Mouse (Mus musculus) kidney, embryonic 14.5 days (tissue): ENCODE measurements around the gene Cyp4a32. TPM values are rescaled to one million over a fixed set of nuclear protein-coding genes. Genes with fewer than 3 reads are reported as not detected.
"Not testable (repeated sequence)": the region's sequence is repeated elsewhere in the genome, so short reads cannot be mapped to it uniquely, and the experiment has no call there.

Source experiments
- ATAC-seq: fragments of 200-750 bp; cut with Nextera tagmentation; 2 replicates; pipeline ENCODE4 v1.8.0; 2017; ENCODE audit warnings: moderate number of reproducible peaks, mild to moderate bottlenecking, moderate TSS enrichment, moderate library complexity; ENCODE audit not compliant: low FRiP score, low TSS enrichment
- H3K27ac ChIP-seq: fragments of 300-500 bp; sonication (generic); 2 replicates; pipeline ENCODE4 v1.5.1; 2014; ENCODE audit warnings: low read depth, mild to moderate bottlenecking, low read length, moderate library complexity, mixed read lengths
- H3K27me3 ChIP-seq: fragments of 300-500 bp; sonication (generic); 2 replicates; pipeline ENCODE4 v1.6.1; 2014; ENCODE audit warnings: mild to moderate bottlenecking, low read length; ENCODE audit not compliant: control insufficient read depth, insufficient read depth
- H3K36me3 ChIP-seq: fragments of 300-500 bp; sonication (generic); 2 replicates; pipeline ENCODE4 v1.6.1; 2014; ENCODE audit warnings: low read length, mixed read lengths; ENCODE audit not compliant: control insufficient read depth, insufficient read depth
- H3K4me1 ChIP-seq: fragments of 300-500 bp; sonication (generic); 2 replicates; pipeline ENCODE4 v1.6.1; 2014; ENCODE audit warnings: low read length, mixed read lengths; ENCODE audit not compliant: control insufficient read depth, insufficient read depth
- H3K4me2 ChIP-seq: fragments of 300-500 bp; sonication (generic); replicated peaks from 2 replicates; pipeline ENCODE4 v1.6.1; 2014; ENCODE audit warnings: low read depth, mild to moderate bottlenecking, low read length
- H3K4me3 ChIP-seq: fragments of 300-500 bp; sonication (generic); 2 replicates; pipeline ENCODE4 v1.5.1; 2014; ENCODE audit warnings: mild to moderate bottlenecking, low read length
- H3K9ac ChIP-seq: fragments of 300-500 bp; sonication (generic); 2 replicates; pipeline ENCODE4 v1.6.1; 2014; ENCODE audit warnings: low read depth, mild to moderate bottlenecking, low read length, moderate library complexity
- H3K9me3 ChIP-seq: fragments of 300-500 bp; sonication (generic); 2 replicates; pipeline ENCODE4 v1.6.1; 2016; ENCODE audit warnings: low read length; ENCODE audit not compliant: control insufficient read depth
- WGBS: fragments of 180-500 bp; shearing (Covaris S2); extraction: QIAGEN DNeasy Blood & Tissue Kit; methylation state at CpG from one replicate; pipeline ENCODE4 v1.1.7; 2014; 5-methylcytosine and 5-hydroxymethylcytosine counted together
- polyA plus RNA-seq: library from polyadenylated mRNA; unstranded; fragments of >200 nt; fragmentation: Nextera tagmentation; extraction: Ambion mirVana; gene quantifications from 2 replicates; pipeline ENCODE4 v1.2.1, GENCODE M21; 2014

Gene Cyp4a32
- polyA plus RNA-seq, 1 experiment from 2014 or later: not detected

GRCm38 (mm10) chr4:115583036-115583435, 17.7 kb upstream of the Cyp4a32 start:
- no peaks in the 10 kb centered on the region for H3K4me1 ChIP-seq
- no peaks in the 10 kb centered on the region for H3K36me3 ChIP-seq
- H3K27ac ChIP-seq: no peak overlapping the region
- no peak overlapping the region for H3K9ac ChIP-seq
- H3K4me2 ChIP-seq: no peak overlapping the region
- no peak overlapping the region for H3K4me3 ChIP-seq
- H3K9me3 ChIP-seq: no peaks in the 10 kb centered on the region
- no peaks in the 10 kb centered on the region for H3K27me3 ChIP-seq
- ATAC-seq: no peak

DNA sequence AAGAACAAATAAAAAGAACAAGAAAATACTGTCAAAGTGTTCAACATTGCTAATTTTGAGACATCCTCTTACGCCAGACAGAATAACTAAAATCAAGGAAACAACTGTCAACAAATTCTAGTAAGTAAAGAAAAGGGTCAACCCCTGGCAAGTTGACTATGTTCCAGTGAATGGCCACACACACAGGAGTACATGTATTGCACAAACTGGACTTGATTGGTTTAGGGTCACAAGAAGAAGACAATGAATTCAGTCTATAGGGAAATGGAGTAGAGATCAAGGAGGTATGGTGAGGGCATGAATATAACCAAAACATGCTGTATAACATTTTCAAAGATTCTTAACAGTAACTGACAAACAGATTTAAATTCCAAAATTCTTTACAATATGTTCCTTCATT, 4.4 kb upstream of the Cyp4a32 start:
- no peak overlapping the region for H3K27ac ChIP-seq
- no peak overlapping the region for H3K9ac ChIP-seq
- no peak for ATAC-seq
- H3K36me3 ChIP-seq: no peaks in the 10 kb centered on the region
- H3K4me3 ChIP-seq: no peak overlapping the region
- H3K9me3 ChIP-seq: no peaks in the 10 kb centered on the region
- H3K4me1 ChIP-seq: no peaks in the 10 kb centered on the region
- no peak overlapping the region for H3K4me2 ChIP-seq
- WGBS: 88% methylated on average over 1 of the region's 1 CpGs
- no peaks in the 10 kb centered on the region for H3K27me3 ChIP-seq

DNA sequence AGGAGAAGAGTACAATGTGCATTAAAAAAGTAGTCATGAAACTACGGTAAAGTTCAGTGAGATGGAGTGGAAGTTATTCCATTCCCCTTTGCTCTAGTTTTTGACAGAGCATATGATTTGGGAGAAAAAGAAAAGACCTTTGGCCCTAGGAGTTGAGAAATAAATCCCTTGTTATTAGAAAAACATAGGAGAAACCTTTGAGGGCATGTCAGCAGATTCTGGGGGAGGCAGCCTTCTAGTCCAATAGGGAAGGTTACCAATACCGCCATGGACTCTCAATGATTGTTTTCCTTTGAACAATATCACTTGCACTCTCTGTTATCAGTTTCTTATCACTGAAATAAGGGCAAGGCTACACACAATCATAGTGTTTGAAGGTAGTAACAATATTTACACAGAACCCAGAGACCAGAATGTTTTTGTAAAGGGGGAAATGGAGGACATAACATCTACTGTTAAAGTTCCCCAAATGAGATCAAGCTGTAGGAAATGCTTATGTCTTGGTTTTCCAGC, 3.9 kb upstream of the Cyp4a32 start:
- ATAC-seq: no peak

GRCm38 (mm10) chr4:115614005-115614404, 13.2 kb downstream of the Cyp4a32 start:
- Histone ChIP-seq H3K27me3 (no peaks in the 10 kb centered on the region), H3K4me2 (no peak overlapping the region), H3K4me1 (no peaks in the 10 kb centered on the region), H3K27ac (no peak overlapping the region), H3K9me3 (no peaks in the 10 kb centered on the region), H3K36me3 (no peaks in the 10 kb centered on the region), H3K9ac (no peak overlapping the region), H3K4me3 (no peak overlapping the region)
- ATAC-seq: no peak

More for the DNA sequence above, 3.9 kb upstream of the Cyp4a32 start:
- Histone ChIP-seq H3K36me3 (no peaks in the 10 kb centered on the region), H3K27ac (no peak overlapping the region), H3K9me3 (no peaks in the 10 kb centered on the region), H3K9ac (no peak overlapping the region), H3K4me1 (no peaks in the 10 kb centered on the region), H3K4me2 (no peak overlapping the region), H3K4me3 (no peak overlapping the region), H3K27me3 (no peaks in the 10 kb centered on the region)
- 65% methylated on average over 2 of the region's 2 CpGs for WGBS

GRCm38 (mm10) chr4:115625560-115625959, 24.8 kb downstream of the Cyp4a32 start:
- not testable (repeated sequence) for H3K4me1 ChIP-seq, H3K36me3 ChIP-seq, H3K27me3 ChIP-seq, H3K27ac ChIP-seq, ATAC-seq, H3K4me2 ChIP-seq, H3K4me3 ChIP-seq, H3K9ac ChIP-seq, H3K9me3 ChIP-seq
- 98% methylated on average over 2 of the region's 3 CpGs for WGBS

GRCm38 (mm10) chr4:115642967-115643754, 42.4 kb downstream of the Cyp4a32 start:
- WGBS: 52% methylated on average over 5 of the region's 5 CpGs
- H3K27ac ChIP-seq: no peak overlapping the region
- ATAC-seq: 0 out of 2 replicates have a peak, but pooled peaks have one; percentile 28

GRCm38 (mm10) chr4:115645371-115645770, 44.6 kb downstream of the Cyp4a32 start:
- ATAC-seq: no peak
- Histone ChIP-seq H3K36me3 (no peaks in the 10 kb centered on the region), H3K27ac (no peak overlapping the region), H3K4me2 (no peak overlapping the region), H3K9me3 (no peaks in the 10 kb centered on the region), H3K4me3 (no peak overlapping the region), H3K27me3 (no peaks in the 10 kb centered on the region), H3K4me1 (no peaks in the 10 kb centered on the region), H3K9ac (no peak overlapping the region)

More at GRCm38 (mm10) chr4:115642967-115643754, 42.4 kb downstream of the Cyp4a32 start:
- no peaks in the 10 kb centered on the region for H3K27me3 ChIP-seq
- no peaks in the 10 kb centered on the region for H3K9me3 ChIP-seq
- no peak overlapping the region for H3K4me2 ChIP-seq
- H3K4me1 ChIP-seq: no peaks in the 10 kb centered on the region
- H3K9ac ChIP-seq: no peak overlapping the region
- H3K4me3 ChIP-seq: no peak overlapping the region
- no peaks in the 10 kb centered on the region for H3K36me3 ChIP-seq

DNA sequence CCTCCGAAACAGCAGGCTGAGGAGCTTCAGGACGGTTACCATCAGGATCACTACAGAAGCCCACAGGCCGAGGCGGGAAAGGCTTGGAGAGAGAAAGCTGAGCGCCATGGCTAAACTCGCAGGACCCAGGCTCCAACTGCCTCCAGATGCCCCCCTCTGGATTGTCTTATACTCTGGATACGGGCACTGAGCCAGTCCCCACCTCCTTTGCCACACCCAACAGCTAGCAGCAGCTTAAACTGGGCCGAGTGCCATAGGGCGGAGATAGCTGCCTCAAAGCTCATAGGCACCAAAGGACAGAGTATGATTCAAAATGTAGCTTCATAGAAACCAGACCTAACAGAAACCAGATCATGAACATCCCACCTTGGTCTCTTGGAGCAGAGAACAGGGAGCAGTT, 46.8 kb downstream of the Cyp4a32 start, which contains the start of gene Cyp4b1:
TSS of gene Cyp4b1 (minus strand) at position 144 of the 400 bp plus-strand sequence.
- 88% methylated on average over 9 of the region's 9 CpGs for WGBS
- Histone ChIP-seq H3K36me3 (no peaks in the 10 kb centered on the region), H3K27me3 (no peaks in the 10 kb centered on the region), H3K4me2 (no peak within 1 kb of the TSS), H3K9ac (no peak within 1 kb of the TSS), H3K4me1 (no peaks in the 10 kb centered on the region), H3K4me3 (no peak within 1 kb of the TSS), H3K27ac (no peak within 1 kb of the TSS), H3K9me3 (no peaks in the 10 kb centered on the region)
- ATAC-seq: no peak

DNA sequence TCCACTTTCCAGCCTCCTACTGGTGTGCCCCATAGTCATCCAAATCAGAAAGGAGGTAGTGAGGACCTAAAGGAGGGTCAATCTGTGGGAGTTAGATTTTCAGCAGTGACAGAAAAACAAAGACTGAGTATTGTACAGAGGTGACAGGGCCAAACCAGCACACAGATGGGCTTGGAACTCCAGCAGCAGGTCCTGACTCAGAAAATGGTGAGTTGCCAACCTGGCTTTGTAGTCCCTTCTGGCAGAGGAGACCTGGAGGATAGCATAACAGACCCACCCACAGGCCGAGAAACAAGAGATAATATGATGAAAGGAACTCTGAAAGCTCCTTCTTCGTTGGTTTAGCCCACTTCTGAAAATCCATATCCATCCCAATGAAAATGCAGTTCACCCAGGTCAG, 48.0 kb downstream of the Cyp4a32 start:
- Histone ChIP-seq H3K9me3 (no peaks in the 10 kb centered on the region), H3K27me3 (no peaks in the 10 kb centered on the region)

More for the DNA sequence above, 48.0 kb downstream of the Cyp4a32 start:
- Histone ChIP-seq H3K4me2 (no peak overlapping the region), H3K27ac (no peak overlapping the region), H3K4me1 (no peaks in the 10 kb centered on the region), H3K36me3 (no peaks in the 10 kb centered on the region), H3K4me3 (no peak overlapping the region), H3K9ac (no peak overlapping the region)
- no peak for ATAC-seq
- whole genome bisulfite sequencing: 54% methylated on average over 2 of the region's 2 CpGs
